Mouse (Mus musculus) layer of hippocampus, postnatal 14 days (tissue): ENCODE data around the gene Btk. TPM values are rescaled to one million over a fixed set of nuclear protein-coding genes. Genes with fewer than 3 reads are reported as not detected.

ENCODE experiments used
- DNase-seq, 2 experiments: peaks; one replicate each; pipeline ENCODE4 v3.0.0; 2021 to 2022; ENCODE audit warnings: low spot score in 2 of 2, mixed read lengths in 1 of 2
- long read RNA-seq, 2 experiments: library from polyadenylated mRNA; stranded (forward); transcript quantifications; one replicate each; pipeline ENCODE4 v2.0.0; 2021
- total RNA-seq, 2 experiments: library from RNA; stranded (reverse); gene quantifications; 2 replicates each; pipeline ENCODE4 v1.2.3; 2021

The Btk gene
- 1 to 10 TPM in 1 of 2 experiments, under 1 TPM in 1; 0.90 to 1.6 TPM for total RNA-seq
- long read RNA-seq, experiment 1, partial matches to known transcripts, result 0 of 12 reads
- long read RNA-seq, experiment 1, other reads (novel, unspliced or antisense), result 12 of 12 reads
- long read RNA-seq, experiment 2, partial matches to known transcripts, result 0 of 19 reads
- long read RNA-seq, experiment 2, other reads (novel, unspliced or antisense), result 19 of 19 reads

DNA sequence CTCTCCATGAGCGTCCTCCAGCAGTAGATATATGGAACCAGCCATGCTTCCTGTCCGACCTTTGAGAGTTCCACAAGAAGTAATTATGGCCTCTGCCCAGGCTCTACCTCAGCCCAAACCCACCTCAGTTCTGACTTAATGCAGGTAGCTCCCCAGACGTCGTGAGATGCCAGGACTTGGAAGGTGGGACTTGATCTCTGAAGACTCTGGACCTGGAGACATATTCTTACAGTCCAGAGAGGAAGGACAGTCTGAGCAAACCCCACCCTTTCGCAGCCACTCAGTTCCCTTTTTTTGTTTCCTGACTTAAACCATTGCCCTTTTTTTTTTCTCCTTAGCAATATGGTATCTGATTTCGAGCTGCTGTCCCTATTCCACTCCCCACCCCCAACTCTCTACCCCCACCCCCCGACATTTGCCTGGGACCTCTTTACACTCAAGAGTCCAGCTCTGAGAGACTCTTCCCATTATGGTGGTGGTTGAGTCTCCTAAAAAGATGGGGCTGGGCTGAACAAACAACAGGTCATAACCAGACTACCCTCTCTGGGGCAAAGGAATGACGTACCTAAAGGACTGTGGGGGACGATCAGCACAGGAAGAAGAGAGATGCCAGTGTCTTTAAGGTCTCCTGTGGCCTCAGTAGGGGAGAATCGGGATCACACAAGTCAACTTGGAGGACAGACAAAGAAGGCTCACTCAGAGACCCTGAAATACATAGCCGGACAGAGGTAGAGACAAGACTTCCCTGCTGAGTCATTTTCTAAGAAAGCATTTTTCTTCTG, at the start of gene Btk:
Gene Btk, minus strand, starts transcription at position 683 of the 782 bp plus-strand sequence.
- no peak for DNase-seq

- no peak for DNase-seq
Observed at GRCm38 (mm10) chrX:134632710-134633109, 49.3 kb upstream of the Btk start.

DNA sequence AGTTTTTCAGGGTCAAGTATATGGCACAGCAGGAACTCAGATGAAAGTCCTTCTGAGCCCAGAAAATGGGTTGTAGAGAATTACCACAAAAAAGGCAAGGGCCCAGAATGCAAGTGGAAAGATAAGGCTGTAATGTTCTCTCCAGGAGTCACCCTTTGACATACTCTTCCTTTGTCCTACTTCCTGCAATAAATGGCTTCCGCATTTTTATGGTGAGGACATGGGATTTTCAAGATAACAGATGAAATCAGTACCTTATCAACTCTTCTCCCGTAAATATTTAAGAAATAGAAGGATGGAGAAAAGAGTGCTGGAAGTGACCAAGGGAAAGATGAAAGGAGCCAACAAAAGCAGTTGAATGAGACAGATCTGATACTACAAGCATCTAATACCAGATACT, 44.8 kb upstream of the Btk start:
- DNase-seq, result no peak

GRCm38 (mm10) chrX:134623350-134623749, 40.0 kb upstream of the Btk start:
- no peak for DNase-seq

GRCm38 (mm10) chrX:134621685-134622084, 38.3 kb upstream of the Btk start:
- DNase-seq, result no peak

GRCm38 (mm10) chrX:134620254-134620865, 37.0 kb upstream of the Btk start:
- DNase-seq, result no peak

DNA sequence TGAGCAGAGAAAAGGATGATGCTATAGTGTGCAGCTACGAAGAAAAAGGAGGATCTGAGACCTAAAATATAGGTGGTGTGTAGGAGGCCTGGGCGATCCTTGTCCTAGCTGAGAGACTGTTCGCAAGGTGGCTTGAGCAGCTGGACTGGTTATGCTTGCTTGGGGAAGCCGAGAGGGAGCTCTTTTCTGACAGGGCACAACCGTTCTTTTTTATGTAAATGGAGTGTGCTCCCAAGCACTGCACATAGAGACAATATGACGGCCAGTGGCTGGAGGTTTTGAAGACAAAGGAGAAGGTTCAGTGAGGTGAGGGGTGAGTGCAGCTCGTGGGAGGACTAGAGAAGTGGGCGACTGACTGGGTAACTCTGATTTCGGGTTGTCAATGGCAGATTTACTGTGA, 36.3 kb upstream of the Btk start:
- DNase-seq, result no peak

DNA sequence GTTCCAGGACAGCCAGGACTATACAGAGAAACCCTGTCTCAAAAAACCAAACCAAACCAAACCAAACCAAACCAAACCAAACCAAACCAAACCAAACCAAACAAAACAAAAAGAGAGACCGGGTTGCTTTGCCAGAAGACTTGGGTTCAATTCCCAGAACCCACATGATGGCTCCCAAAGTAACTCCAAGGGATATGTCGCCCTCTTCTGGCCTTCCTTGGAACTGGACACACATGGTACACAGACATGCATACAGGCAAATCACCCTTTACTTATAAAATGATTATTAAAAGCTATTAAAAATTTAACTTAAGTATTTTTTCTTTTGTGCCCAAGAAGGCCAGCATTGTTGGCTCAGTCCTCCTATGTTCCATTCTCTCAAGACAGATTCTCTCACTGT, 30.9 kb upstream of the Btk start:
- no peak for DNase-seq

- peak; percentile 16 to 28 for DNase-seq
Observed at GRCm38 (mm10) chrX:134612285-134612959, 29.1 kb upstream of the Btk start.

DNA sequence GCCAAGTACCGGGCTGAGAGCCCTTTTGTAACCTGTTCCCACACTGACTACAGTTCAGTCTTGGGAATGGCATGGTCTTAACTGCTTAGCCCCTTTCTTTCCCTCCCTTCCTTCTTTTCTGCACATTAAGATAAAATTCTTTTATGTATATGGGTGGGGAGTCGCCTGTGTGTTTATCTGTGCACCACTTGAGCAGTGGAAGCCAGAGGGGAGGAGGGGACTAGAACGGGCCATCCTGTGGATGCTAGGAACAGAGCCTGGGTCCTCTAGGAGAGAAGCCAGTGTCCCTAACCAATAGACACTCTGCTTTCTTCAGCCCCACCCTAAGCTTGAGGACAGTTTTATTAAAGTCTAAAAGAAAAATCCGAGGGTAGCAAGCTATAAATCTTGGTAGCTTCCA, 27.6 kb upstream of the Btk start:
- no peak for DNase-seq

DNA sequence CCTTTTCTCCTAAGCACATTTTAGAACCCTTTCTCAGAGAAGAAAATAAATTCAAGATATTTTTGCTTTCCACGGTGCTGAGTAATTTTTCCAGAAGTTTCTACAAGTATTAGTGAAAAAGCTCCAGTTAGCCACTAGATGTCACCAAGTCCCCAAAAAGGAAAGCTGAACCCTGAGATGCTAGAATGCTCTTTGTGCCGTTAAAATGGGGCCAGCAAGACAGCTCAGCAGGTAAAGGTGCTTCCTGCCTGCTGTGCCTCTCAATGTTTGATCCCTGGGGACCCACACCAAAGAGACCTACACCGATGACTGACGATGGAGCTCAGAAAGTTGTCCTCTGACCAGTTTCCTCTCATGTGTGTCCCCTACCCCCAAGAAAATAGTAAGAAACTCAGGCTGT, 26.1 kb upstream of the Btk start:
- DNase-seq, result peak in 1 of 2 experiments; percentile 34

- DNase-seq, result no peak
Observed at GRCm38 (mm10) chrX:134601380-134602120, 18.2 kb upstream of the Btk start.

DNA sequence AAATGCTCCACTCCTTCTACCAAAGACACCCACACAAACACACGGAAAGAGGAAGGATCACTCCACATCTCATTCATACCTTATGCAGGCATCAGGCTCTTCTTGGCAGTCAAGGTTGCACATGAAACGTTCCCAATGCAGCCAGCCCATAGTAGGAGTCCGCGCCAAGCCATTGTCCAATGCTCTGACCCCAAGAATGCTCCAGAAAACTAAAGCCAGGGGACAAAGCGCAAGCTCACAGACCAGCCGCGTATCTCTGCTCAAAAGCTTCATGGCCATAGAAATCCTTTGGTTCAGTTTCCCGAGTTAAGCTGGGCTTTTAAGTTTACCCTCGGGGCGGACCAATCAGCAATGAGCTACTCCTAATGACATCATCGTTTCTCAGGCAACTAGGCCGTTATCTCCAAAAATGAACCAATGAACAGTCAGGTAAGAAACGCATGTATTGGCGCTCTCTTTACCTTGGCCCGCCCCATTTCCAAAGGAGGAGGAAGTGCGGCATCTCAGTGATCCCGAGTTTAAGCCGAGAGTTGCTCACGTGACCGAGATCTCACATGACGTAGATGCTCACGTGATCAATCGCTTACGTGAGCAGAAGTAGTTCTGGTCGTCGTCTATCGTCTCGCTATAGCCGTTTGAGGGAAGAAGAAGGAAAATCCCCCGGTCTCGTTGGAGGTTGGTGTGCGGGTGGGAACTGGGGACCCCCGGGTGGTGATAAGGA, 17.4 kb upstream of the Btk start, which contains the start of the genes Gla and Hnrnph2:
Gene Gla, minus strand, starts transcription at position 467 of the 721 bp plus-strand sequence.
Gene Hnrnph2, plus strand, starts transcription at position 521 of the 721 bp plus-strand sequence.
- DNase-seq, result peak; percentile 87 to 95

- DNase-seq, result no peak
Observed at GRCm38 (mm10) chrX:134599922-134600565, 16.7 kb upstream of the Btk start.

DNA sequence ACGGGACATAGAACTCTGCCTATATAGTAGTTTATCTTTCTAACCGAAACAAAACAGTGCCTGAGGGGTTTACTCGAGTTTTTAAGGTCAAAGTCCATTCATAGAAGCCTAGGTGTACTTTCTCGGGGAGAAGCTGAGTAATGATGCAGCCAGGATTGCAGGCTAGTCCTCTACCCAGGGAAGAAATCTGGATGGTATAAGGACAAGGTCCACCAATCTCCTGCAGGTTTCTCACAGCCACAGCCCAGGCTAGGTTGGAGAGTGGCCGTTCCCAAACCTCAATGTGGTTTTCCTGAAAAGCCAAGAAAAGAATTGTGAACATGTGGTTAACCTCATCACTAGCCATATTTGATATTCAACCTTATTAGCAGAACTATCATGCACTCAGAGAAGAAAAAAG, 6.5 kb upstream of the Btk start:
- DNase-seq, result no peak

- DNase-seq, result no peak
Observed at GRCm38 (mm10) chrX:134588997-134589396, 5.6 kb upstream of the Btk start.

GRCm38 (mm10) chrX:134588261-134588660, 4.9 kb upstream of the Btk start:
- no peak for DNase-seq

GRCm38 (mm10) chrX:134586447-134586846, 3.1 kb upstream of the Btk start:
- no peak for DNase-seq

DNA sequence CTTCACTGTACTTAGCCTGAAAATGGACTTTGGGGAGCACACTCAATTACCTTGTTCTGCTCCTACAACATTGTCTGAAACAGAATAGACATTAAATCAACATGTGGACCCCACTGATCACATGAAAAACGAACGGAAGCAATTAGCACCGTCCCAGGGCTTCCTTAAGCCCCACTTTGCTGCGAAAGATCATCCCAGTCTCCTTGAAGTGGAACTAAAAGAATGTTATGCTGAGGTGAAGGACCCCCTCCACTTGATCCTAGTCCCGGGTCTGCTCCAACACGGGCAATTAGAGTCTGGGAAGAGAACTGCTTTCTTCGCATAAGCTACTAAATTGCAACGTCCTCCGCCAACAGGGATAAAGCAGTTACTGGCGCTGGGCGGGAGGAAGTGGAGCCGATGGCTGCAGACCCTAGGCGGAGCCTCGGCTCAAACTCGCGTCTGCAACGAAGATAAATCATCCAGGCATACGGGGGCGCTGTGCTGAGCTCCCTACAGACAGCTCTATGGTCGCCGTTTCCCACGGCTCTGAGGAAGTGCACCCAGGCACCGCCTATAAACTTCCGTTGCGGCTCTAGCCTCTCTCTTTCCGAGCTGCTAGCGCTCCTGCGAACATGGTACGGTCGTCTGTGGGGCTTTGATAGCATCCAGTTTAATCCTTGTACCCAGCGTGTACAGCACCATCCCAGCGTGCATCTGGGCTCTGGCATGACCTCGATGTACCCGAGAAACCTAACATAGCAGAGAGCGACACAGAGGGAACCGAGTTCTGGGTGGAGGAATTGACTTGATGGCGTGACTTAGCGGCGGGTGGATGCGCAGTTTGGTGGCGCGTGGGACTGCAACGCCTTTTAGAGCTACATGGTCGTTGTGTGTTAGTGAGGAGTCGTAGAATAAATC, 2.0 kb upstream of the Btk start, which contains the start of gene Rpl36a:
Gene Rpl36a, plus strand, starts transcription at position 552 of the 900 bp plus-strand sequence.
- peak; percentile 84 to 94 for DNase-seq
